Mouse (Mus musculus) midbrain, embryonic 12.5 days (tissue): Measurements from ENCODE around the gene Fars2. TPM values are rescaled to one million over a fixed set of nuclear protein-coding genes. Genes with fewer than 3 reads are reported as not detected.
"Not testable (repeated sequence)": the region's sequence is repeated elsewhere in the genome, so short reads cannot be mapped to it uniquely, and the experiment has no call there.

ENCODE experiments used
- ATAC-seq: fragments of 200-750 bp; cut with Nextera tagmentation; 2 replicates; pipeline ENCODE4 v1.8.0; 2017; ENCODE audit warnings: low read depth, moderate TSS enrichment, moderate library complexity; ENCODE audit not compliant: low FRiP score
- H3K27ac ChIP-seq: fragments of 300-500 bp; sonication (generic); replicated peaks from 2 replicates; pipeline ENCODE4 v1.5.1; 2016; ENCODE audit warnings: mild to moderate bottlenecking
- H3K27me3 ChIP-seq: fragments of 300-500 bp; sonication (generic); 2 replicates; pipeline ENCODE4 v1.6.1; 2016; ENCODE audit warnings: mild to moderate bottlenecking
- H3K36me3 ChIP-seq: fragments of 300-500 bp; sonication (generic); 2 replicates; pipeline ENCODE4 v1.6.1; 2016
- H3K4me1 ChIP-seq: fragments of 300-500 bp; sonication (generic); 2 replicates; pipeline ENCODE4 v1.6.1; 2016
- H3K4me2 ChIP-seq: fragments of 300-500 bp; sonication (generic); replicated peaks from 2 replicates; pipeline ENCODE4 v1.6.1; 2016; ENCODE audit warnings: mild to moderate bottlenecking, moderate library complexity
- H3K4me3 ChIP-seq: fragments of 300-500 bp; sonication (generic); 2 replicates; pipeline ENCODE4 v1.5.1; 2016; ENCODE audit warnings: mild to moderate bottlenecking
- H3K9ac ChIP-seq: fragments of 300-500 bp; sonication (generic); replicated peaks from 2 replicates; pipeline ENCODE4 v1.6.1; 2016; ENCODE audit warnings: mild to moderate bottlenecking, moderate library complexity
- H3K9me3 ChIP-seq: fragments of 300-500 bp; sonication (generic); 2 replicates; pipeline ENCODE4 v1.6.1; 2016; ENCODE audit warnings: mild to moderate bottlenecking
- WGBS: fragments of 180-500 bp; shearing (Covaris S2); methylation state at CpG from one replicate; pipeline ENCODE4 v1.1.7; 2016; 5-methylcytosine and 5-hydroxymethylcytosine counted together
- polyA plus RNA-seq: library from polyadenylated mRNA; unstranded; fragments of >200 nt; fragmentation: Nextera tagmentation; extraction: Ambion mirVana; gene quantifications from 2 replicates; pipeline ENCODE4 v1.2.1, GENCODE M21; 2016

Gene Fars2
- polyA plus RNA-seq, 1 experiment from 2014 or later, result 29.9 TPM

DNA sequence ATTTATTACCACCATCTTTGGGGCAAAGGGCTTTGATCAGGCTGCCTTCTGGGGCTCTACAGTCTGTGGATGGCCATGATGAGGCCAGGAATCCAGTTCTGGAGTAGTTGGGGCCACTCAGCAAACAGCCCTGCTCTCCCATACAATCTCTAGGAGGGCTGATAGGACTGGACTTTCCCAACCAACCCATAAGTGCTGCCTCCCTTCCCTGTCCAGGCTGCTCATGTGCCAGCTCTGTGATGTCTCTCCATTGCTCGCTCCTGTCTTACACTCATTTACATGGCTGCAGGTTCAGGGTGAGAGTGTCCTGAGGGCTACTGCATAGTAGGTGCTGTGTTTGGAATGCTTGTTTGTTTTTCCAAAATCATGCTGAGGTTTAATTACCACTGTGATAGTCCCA is 298.0 kb downstream of the Fars2 start:
- H3K9ac ChIP-seq, result no peak overlapping the region
- no peak for ATAC-seq
- H3K27me3 ChIP-seq, result no peaks in the 10 kb centered on the region
- H3K4me2 ChIP-seq, result no peak overlapping the region
- WGBS, result 80% methylated on average over 1 of the region's 1 CpGs
- H3K27ac ChIP-seq, result no peak overlapping the region
- H3K4me3 ChIP-seq, result no peak overlapping the region
- H3K36me3 ChIP-seq, result no peaks in the 10 kb centered on the region
- H3K4me1 ChIP-seq, result no peaks in the 10 kb centered on the region
- no peaks in the 10 kb centered on the region for H3K9me3 ChIP-seq

DNA sequence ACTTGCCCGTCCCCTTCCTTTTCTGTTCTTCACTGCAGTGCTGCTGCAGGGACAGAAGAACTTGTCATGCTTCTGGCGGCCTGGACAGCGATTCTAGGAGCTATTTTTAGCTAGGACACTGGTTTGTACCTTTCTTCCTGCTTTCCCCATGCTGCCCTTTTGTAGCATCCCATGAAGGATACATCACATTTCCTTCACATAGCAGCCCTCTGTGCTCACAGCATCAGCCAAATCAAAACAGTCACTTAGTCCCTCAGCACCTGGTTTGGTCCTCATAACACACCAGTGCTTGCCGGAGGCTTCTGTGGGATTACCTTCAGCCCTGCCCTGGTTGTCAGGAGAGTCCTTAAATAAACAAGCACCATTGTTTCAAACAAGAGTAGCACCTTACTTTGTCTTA is 299.3 kb downstream of the Fars2 start:
- Histone ChIP-seq H3K4me1 (no peaks in the 10 kb centered on the region), H3K9ac (no peak overlapping the region), H3K9me3 (no peaks in the 10 kb centered on the region), H3K4me3 (no peak overlapping the region), H3K27ac (no peak overlapping the region), H3K4me2 (no peak overlapping the region), H3K27me3 (no peaks in the 10 kb centered on the region), H3K36me3 (no peaks in the 10 kb centered on the region)
- 77% methylated on average over 4 of the region's 4 CpGs for WGBS
- no peak for ATAC-seq

DNA sequence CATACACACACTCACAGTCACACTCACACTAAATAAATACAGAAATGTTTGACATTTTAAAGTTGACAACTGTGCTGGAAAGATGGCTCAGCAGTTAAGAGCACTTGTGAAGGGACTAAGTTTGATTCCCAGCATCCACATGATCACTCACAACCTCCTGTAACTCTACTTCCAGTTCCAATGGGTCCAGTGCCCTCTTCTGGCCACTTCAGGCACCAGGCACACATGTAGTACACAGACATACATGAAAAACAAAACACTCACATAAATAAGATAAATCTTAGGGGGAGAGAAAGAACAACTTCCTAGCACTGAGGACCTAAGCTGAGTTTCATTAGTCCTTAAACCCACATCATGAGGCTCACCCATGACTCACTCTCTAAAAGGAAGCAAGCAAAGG is 302.1 kb downstream of the Fars2 start:
- Histone ChIP-seq H3K27ac (no peak overlapping the region), H3K9me3 (no peaks in the 10 kb centered on the region), H3K4me2 (no peak overlapping the region), H3K36me3 (no peaks in the 10 kb centered on the region), H3K4me3 (no peak overlapping the region), H3K27me3 (no peaks in the 10 kb centered on the region), H3K4me1 (no peaks in the 10 kb centered on the region), H3K9ac (no peak overlapping the region)
- ATAC-seq, result no peak

DNA sequence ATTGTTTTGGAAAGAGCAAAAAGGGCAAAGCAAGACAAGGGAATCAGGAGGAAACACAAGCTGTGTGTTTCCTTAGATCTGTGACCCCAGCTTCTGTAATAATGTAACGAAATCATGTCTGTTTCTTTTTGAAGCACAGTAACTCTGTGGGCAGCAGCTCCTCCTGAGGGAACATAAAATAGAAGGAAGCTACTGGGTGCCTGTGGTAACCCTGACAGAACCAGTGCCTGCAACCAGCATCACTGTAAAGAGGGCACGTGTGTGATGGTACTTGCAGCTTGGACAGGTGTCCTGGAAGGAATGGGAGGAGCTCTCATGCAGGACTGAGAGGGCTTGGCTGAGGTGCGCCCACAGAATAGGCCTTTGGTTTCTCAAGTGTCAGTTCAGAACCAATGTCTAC is 305.2 kb downstream of the Fars2 start:
- no peak for ATAC-seq
- H3K4me2 ChIP-seq, result no peak overlapping the region
- WGBS, result 80% methylated on average over 3 of the region's 3 CpGs

DNA sequence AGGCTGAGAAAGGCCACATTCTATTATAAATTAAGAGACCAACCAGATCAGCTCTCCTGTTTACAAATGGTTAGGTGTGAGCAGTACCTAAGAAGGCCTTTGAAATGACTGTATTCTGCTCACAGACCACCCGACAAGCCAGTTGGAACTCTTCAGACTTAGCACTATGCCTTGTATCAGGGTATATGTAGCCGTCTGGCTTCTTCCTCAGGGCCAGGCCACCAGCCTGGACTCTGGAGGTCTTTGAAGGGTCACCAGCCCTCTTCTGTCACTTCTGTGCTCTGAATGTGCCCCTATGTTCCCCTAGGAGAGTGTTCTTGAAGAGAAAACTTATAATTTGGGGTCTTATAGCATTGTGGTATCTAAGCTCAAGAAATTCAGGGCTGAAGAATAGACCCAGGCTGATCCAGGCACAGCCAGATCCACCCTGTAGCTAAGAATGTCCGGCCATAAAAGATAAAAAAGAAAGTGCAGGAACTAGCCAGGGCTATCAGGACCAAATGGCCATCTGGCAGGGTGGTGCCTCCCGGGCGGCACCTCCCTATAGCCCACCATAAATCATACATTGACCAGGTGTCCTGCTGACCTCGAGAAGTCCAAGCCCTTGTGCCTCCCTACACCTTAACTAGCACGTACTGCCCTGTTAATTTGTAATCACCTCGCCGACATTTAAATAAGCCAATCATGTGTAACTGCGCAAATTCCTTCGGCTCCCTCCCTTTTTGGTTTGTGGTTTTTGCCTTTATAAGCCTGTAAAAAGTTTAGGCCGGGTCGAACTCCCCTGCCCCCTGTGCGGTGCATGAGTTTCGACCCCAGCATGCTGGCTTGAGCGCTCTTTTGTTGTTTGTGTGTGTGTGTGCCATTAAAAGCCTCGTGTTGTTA is 308.9 kb downstream of the Fars2 start:
- H3K9me3 ChIP-seq, ATAC-seq: not testable (repeated sequence)

More for the DNA sequence above, 305.2 kb downstream of the Fars2 start:
- H3K4me1 ChIP-seq, result no peaks in the 10 kb centered on the region
- H3K4me3 ChIP-seq, result no peak overlapping the region
- H3K9me3 ChIP-seq, result no peaks in the 10 kb centered on the region
- H3K9ac ChIP-seq, result no peak overlapping the region
- no peak overlapping the region for H3K27ac ChIP-seq
- H3K27me3 ChIP-seq, result no peaks in the 10 kb centered on the region
- H3K36me3 ChIP-seq, result no peaks in the 10 kb centered on the region

DNA sequence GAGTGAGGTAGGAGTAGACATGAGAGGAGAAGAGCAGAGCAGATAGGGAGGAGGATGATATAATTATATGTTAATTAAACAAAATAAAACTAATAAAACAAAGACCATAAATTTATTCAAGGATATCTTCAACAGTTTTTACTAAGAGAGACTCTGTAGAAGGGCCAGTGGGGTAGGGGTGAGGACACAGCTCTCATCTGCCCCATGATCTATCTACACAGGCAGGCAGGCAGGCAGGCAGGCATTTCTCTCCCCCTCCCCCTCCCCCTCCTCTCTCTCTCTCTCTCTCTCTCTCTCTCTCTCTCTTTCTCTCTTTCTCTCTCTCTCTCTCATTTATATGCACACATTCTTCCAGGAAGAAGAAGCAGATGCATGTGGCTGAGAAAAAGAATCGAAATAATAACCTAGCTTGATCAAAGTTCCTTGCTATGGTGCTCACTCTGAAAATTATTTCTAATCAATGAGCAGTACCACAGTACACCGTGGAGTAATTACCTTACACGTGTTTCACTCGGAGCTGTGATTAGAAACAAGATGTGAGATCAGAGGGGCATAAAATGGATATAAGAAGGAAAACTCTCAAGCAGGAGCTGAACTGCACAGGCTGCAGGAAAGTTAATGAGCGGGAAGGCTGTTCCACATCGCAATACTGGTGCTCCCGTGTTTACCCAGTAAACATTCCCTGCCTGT is 312.4 kb downstream of the Fars2 start:
- no peaks in the 10 kb centered on the region for H3K27me3 ChIP-seq
- WGBS, result 73% methylated on average over 7 of the region's 7 CpGs
- no peaks in the 10 kb centered on the region for H3K36me3 ChIP-seq
- no peak for ATAC-seq
- no peak overlapping the region for H3K4me3 ChIP-seq
- no peak overlapping the region for H3K9ac ChIP-seq
- no peak overlapping the region for H3K4me2 ChIP-seq
- H3K4me1 ChIP-seq, result peaks cover 7% of the 10 kb centered on the region
- no peaks in the 10 kb centered on the region for H3K9me3 ChIP-seq
- 0 out of 2 replicates have a peak overlapping the region, but pooled peaks have one; percentile 25 for H3K27ac ChIP-seq

More for the DNA sequence above, 308.9 kb downstream of the Fars2 start:
- H3K27me3 ChIP-seq, H3K4me3 ChIP-seq, H3K27ac ChIP-seq, H3K4me1 ChIP-seq, H3K4me2 ChIP-seq, H3K36me3 ChIP-seq, H3K9ac ChIP-seq: not testable (repeated sequence)
- 90% methylated on average over 17 of the region's 17 CpGs for WGBS

DNA sequence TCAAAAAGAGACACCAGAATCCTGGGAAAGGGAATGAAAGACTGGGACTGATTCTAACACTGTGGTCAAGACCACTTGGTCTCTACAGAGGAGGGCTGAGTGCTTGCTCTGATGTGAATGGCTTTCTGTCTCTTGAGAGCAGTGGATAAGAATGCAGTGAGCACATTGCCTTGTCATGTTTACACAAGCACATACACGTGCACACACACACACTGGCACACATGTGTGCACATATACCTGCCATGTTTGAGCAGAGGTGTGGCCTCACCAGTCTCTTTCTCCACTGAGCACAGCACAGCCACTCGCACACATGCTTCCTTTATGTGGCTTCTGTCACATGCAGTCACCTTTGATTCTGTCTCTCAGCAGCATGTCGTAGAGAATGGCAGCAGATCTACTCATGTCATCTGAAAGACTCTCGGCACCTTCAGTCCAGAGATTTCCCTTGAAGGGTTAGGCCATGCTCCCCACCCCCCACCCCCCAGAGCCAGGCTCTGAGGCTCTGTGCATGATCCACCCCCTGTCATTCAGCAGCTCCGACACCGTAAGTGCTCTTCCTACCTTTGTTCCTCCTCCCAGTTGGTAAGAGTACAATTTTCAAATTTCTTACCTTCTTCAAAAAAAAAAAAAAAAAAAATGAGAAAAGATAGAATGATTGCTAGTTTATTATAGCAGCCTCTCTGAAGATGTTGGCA is 313.4 kb downstream of the Fars2 start:
- Histone ChIP-seq H3K4me3 (no peak overlapping the region), H3K9ac (no peak overlapping the region), H3K27ac (0 out of 2 replicates have a peak overlapping the region, but pooled peaks have one; percentile 25), H3K27me3 (no peaks in the 10 kb centered on the region), H3K4me1 (peaks cover 7% of the 10 kb centered on the region), H3K4me2 (no peak overlapping the region), H3K36me3 (no peaks in the 10 kb centered on the region), H3K9me3 (no peaks in the 10 kb centered on the region)
- ATAC-seq, result no peak
- 67% methylated on average over 6 of the region's 6 CpGs for WGBS

DNA sequence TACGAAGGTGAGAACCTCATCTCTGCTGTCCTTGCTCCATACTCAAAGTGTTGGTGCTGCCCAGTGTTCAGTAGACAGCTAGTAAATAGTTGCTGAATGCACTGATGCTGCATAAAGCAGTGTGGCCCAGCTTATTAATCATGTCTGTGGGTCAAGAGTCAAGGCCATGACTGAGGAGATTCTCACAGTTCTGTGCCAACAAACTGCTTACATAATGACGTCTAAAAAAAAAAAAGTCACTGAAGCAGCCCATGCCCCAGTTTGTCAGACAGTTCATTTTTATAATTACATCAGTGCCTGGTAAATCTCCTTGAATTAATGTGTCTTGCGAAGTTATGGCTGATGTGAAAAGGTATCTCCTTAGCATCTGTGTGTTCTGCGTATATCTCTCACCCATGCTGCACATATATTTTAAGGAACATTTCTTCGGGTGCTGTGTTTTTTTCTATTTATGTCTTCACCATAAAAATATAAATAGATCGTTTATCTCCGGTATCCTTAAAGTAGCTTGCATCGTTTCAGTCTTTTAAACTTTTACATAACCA is 314.8 kb downstream of the Fars2 start:
- 93% methylated on average over 8 of the region's 8 CpGs for WGBS
- Histone ChIP-seq H3K4me3 (no peak overlapping the region), H3K36me3 (no peaks in the 10 kb centered on the region), H3K9me3 (no peaks in the 10 kb centered on the region), H3K4me2 (no peak overlapping the region), H3K4me1 (peaks cover 7% of the 10 kb centered on the region), H3K27ac (no peak overlapping the region), H3K9ac (no peak overlapping the region), H3K27me3 (no peaks in the 10 kb centered on the region)
- ATAC-seq, result no peak

DNA sequence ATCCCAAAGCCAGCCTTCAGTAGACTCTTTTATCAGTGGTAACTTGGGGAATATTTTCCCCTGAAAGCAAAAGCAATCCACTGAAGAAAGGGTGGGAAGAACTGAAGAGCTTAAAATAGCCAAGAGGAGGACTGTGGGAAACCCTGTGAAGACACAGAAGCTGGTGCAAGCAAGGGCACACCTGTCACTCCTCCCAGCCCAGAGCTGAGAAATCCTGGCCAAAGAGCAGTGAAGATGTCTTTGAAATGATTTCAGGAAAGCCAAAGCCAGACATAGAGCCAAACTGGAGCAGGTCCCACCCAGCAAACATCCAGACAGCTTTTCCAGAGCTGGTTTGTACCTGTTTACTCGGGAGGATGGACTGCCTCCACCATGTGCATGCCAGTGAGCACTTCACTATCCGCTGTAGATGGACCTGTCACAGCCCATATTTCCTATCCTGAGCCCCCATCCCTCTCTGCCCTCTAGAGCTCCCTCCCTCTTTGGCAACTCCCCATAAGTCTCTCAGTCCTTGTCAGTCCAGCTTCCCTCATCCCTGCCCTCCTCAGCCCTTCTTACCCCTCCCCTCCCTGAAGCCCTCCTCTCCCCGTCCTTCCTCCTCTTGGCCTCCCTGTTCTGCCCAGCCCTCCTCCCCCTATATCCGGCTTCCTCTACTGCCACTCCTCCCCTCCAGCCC is 327.7 kb downstream of the Fars2 start:
- no peaks in the 10 kb centered on the region for H3K27me3 ChIP-seq
- no peaks in the 10 kb centered on the region for H3K36me3 ChIP-seq
- no peak overlapping the region for H3K4me3 ChIP-seq
- no peak for ATAC-seq
- 71% methylated on average over 4 of the region's 4 CpGs for WGBS
- H3K27ac ChIP-seq, result no peak overlapping the region
- no peak overlapping the region for H3K9ac ChIP-seq
- no peak overlapping the region for H3K4me2 ChIP-seq
- H3K9me3 ChIP-seq, result no peaks in the 10 kb centered on the region
- H3K4me1 ChIP-seq, result peaks cover 4% of the 10 kb centered on the region

DNA sequence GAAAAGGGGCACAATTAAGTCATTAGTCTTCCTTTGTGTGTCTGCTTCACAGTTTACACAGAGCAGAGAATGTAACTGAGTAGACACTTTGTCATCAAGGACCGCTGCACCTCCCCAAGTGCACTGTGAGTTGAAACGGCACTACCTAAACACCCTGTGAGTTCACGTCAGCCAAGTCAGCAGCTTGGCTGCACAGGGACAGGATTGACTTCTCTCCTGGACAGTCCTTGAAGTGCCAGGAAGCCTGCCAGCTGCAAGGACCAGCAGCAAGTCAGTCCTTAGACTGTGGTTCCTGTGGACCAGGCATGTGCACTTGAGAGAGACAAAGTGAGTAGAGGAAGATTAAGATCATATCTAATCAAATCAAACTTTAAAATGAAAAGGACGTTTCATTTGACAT is 330.7 kb downstream of the Fars2 start:
- H3K9me3 ChIP-seq, result no peaks in the 10 kb centered on the region
- H3K4me2 ChIP-seq, result no peak overlapping the region
- H3K4me3 ChIP-seq, result no peak overlapping the region
- peaks cover 4% of the 10 kb centered on the region for H3K4me1 ChIP-seq
- no peak for ATAC-seq
- H3K36me3 ChIP-seq, result no peaks in the 10 kb centered on the region
- no peak overlapping the region for H3K9ac ChIP-seq
- H3K27me3 ChIP-seq, result no peaks in the 10 kb centered on the region
- 59% methylated on average over 4 of the region's 4 CpGs for WGBS
- no peak overlapping the region for H3K27ac ChIP-seq

DNA sequence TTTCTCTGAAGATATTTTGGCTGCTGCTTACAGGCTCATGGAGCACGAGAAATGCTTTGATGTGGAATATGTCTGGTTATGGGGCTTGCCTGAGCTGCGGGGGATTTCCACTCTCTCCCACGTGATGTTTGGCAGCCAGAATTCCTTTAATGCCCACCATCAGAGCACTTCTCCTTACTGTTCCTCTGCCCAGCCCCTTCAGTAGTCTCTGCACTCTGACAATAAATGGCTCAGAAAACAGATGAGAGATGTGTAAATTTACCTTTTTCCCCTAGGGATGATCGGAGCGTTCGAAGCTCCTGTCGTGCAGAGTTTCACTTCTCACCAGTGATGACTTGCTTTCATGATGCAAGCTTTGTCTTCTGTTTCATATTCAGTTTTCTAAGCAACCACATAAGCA is 331.4 kb downstream of the Fars2 start:
- no peak for ATAC-seq
- H3K27ac ChIP-seq, result no peak overlapping the region
- H3K9me3 ChIP-seq, result no peaks in the 10 kb centered on the region
- no peak overlapping the region for H3K9ac ChIP-seq
- H3K4me3 ChIP-seq, result no peak overlapping the region
- H3K27me3 ChIP-seq, result no peaks in the 10 kb centered on the region
- no peak overlapping the region for H3K4me2 ChIP-seq
- no peaks in the 10 kb centered on the region for H3K36me3 ChIP-seq
- H3K4me1 ChIP-seq, result peaks cover 4% of the 10 kb centered on the region
- 89% methylated on average over 7 of the region's 7 CpGs for whole genome bisulfite sequencing
